Mouse (Mus musculus) spleen, adult 2 months (tissue): ENCODE data around the gene Fmo1.

Experiments
- CTCF ChIP-seq: fragments of 200-500 bp; IDR thresholded peaks from 2 replicates; pipeline ENCODE4 v1.5.1; 2011; ENCODE audit warnings: mild to moderate bottlenecking, inconsistent platforms; ENCODE audit not compliant: insufficient read depth, insufficient read length, insufficient replicate concordance; ENCODE audit errors: extremely low read depth
- POLR2A ChIP-seq: fragments of 200-500 bp; IDR thresholded peaks from 2 replicates; pipeline ENCODE4 v1.6.1; 2011; ENCODE audit warnings: low read depth, low read length, inconsistent platforms

- TF ChIP-seq CTCF: no peak
- TF ChIP-seq POLR2A: no peak
Observed at GRCm38 (mm10) chr1:162815381-162816127, 50.9 kb downstream of the Fmo1 start.
